Mouse (Mus musculus) limb, embryonic 13.5 days (tissue): ENCODE data around the gene Inca1. TPM values are rescaled to one million over a fixed set of nuclear protein-coding genes. Genes with fewer than 3 reads are reported as not detected.

Source experiments
- ATAC-seq: fragments of 200-750 bp; cut with Nextera tagmentation; 2 replicates; pipeline ENCODE4 v1.8.0; 2017; ENCODE audit warnings: low read depth, moderate number of reproducible peaks, moderate TSS enrichment; ENCODE audit not compliant: low FRiP score
- H3K27ac ChIP-seq: fragments of 300-500 bp; sonication (generic); 2 replicates; pipeline ENCODE4 v1.5.1; 2015; ENCODE audit warnings: inconsistent platforms, mild to moderate bottlenecking, moderate library complexity
- H3K27me3 ChIP-seq: fragments of 300-500 bp; sonication (generic); 2 replicates; pipeline ENCODE4 v1.6.1; 2015; ENCODE audit warnings: mild to moderate bottlenecking, inconsistent platforms
- H3K36me3 ChIP-seq: fragments of 300-500 bp; sonication (generic); 2 replicates; pipeline ENCODE4 v1.6.1; 2015; ENCODE audit warnings: inconsistent platforms, mild to moderate bottlenecking, moderate library complexity
- H3K4me1 ChIP-seq: fragments of 300-500 bp; sonication (generic); 2 replicates; pipeline ENCODE4 v1.6.1; 2015; ENCODE audit warnings: inconsistent platforms
- H3K4me2 ChIP-seq: fragments of 300-500 bp; sonication (generic); replicated peaks from 2 replicates; pipeline ENCODE4 v1.6.1; 2015; ENCODE audit warnings: inconsistent platforms, mild to moderate bottlenecking, moderate library complexity
- H3K4me3 ChIP-seq: fragments of 300-500 bp; sonication (generic); 2 replicates; pipeline ENCODE4 v1.5.1; 2015; ENCODE audit warnings: moderate library complexity, mild to moderate bottlenecking, inconsistent platforms
- H3K9ac ChIP-seq: fragments of 300-500 bp; sonication (generic); 2 replicates; pipeline ENCODE4 v1.6.1; 2015; ENCODE audit warnings: mild to moderate bottlenecking, inconsistent platforms
- H3K9me3 ChIP-seq: fragments of 300-500 bp; sonication (generic); 2 replicates; pipeline ENCODE4 v1.6.1; 2016; ENCODE audit warnings: inconsistent platforms
- WGBS: fragments of 180-500 bp; shearing (Covaris S2); methylation state at CpG from one replicate; pipeline ENCODE4 v1.1.7; 2015; 5-methylcytosine and 5-hydroxymethylcytosine counted together
- polyA plus RNA-seq: library from polyadenylated mRNA; unstranded; fragments of >200 nt; fragmentation: Nextera tagmentation; extraction: Ambion mirVana; gene quantifications from 2 replicates; pipeline ENCODE4 v1.2.1, GENCODE M21; 2015

The Inca1 gene
- 1.6 and 1.8 TPM in 2 replicates for polyA plus RNA-seq

GRCm38 (mm10) chr11:70699722-70700556 is at the start of gene Inca1, which contains the start of gene Kif1c:
TSS of gene Inca1 (minus strand) at chr11:70700155.
TSS of gene Kif1c (plus strand) at chr11:70700548.
- H3K27me3 ChIP-seq: no peaks in the 10 kb centered on the region
- H3K4me2 ChIP-seq: peak within 1 kb of the TSS; percentile 83
- peak within 1 kb of the TSS; percentile 85 for H3K4me3 ChIP-seq
- no peaks in the 10 kb centered on the region for H3K9me3 ChIP-seq
- WGBS: 2% methylated on average over 60 of the region's 69 CpGs
- H3K36me3 ChIP-seq: peaks cover 25% of the 10 kb centered on the region
- H3K27ac ChIP-seq: peak within 1 kb of the TSS; percentile 93
- H3K9ac ChIP-seq: peak within 1 kb of the TSS; percentile 93
- peaks cover 27% of the 10 kb centered on the region for H3K4me1 ChIP-seq
- peak; percentile 94 for ATAC-seq

- WGBS: 85% methylated on average over 4 of the region's 4 CpGs
- Histone ChIP-seq H3K27ac (no peak overlapping the region), H3K36me3 (no peaks in the 10 kb centered on the region), H3K9ac (no peak overlapping the region), H3K27me3 (no peaks in the 10 kb centered on the region), H3K4me1 (no peaks in the 10 kb centered on the region), H3K4me2 (no peak overlapping the region), H3K4me3 (no peak overlapping the region), H3K9me3 (peaks cover 3% of the 10 kb centered on the region; the same call in 1 of the 2 replicates)
- no peak for ATAC-seq
Observed at GRCm38 (mm10) chr11:70747876-70748545, 48.1 kb upstream of the Inca1 start.

- Histone ChIP-seq H3K27me3 (no peaks in the 10 kb centered on the region), H3K4me1 (no peaks in the 10 kb centered on the region), H3K4me2 (no peak overlapping the region), H3K36me3 (no peaks in the 10 kb centered on the region), H3K9me3 (peaks cover 3% of the 10 kb centered on the region; the same call in 1 of the 2 replicates), H3K4me3 (no peak overlapping the region), H3K9ac (no peak overlapping the region), H3K27ac (no peak overlapping the region)
- WGBS: 81% methylated on average over 7 of the region's 7 CpGs
- ATAC-seq: no peak
Observed at GRCm38 (mm10) chr11:70745636-70746035, 45.7 kb upstream of the Inca1 start.

GRCm38 (mm10) chr11:70742581-70743459 is 42.9 kb upstream of the Inca1 start:
- H3K27me3 ChIP-seq: no peaks in the 10 kb centered on the region
- no peak overlapping the region for H3K9ac ChIP-seq
- H3K9me3 ChIP-seq: no peaks in the 10 kb centered on the region
- no peak overlapping the region for H3K4me3 ChIP-seq
- H3K36me3 ChIP-seq: no peaks in the 10 kb centered on the region
- H3K27ac ChIP-seq: no peak overlapping the region
- no peaks in the 10 kb centered on the region for H3K4me1 ChIP-seq
- no peak for ATAC-seq
- H3K4me2 ChIP-seq: no peak overlapping the region
- 80% methylated on average over 12 of the region's 12 CpGs for WGBS

GRCm38 (mm10) chr11:70742117-70742516 is 42.2 kb upstream of the Inca1 start:
- Histone ChIP-seq H3K9me3 (no peaks in the 10 kb centered on the region), H3K27me3 (no peaks in the 10 kb centered on the region), H3K4me1 (no peaks in the 10 kb centered on the region), H3K4me2 (no peak overlapping the region), H3K27ac (no peak overlapping the region), H3K36me3 (no peaks in the 10 kb centered on the region), H3K4me3 (no peak overlapping the region), H3K9ac (no peak overlapping the region)
- 76% methylated on average over 7 of the region's 7 CpGs for WGBS
- no peak for ATAC-seq

- no peaks in the 10 kb centered on the region for H3K4me1 ChIP-seq
- 87% methylated on average over 3 of the region's 3 CpGs for WGBS
- H3K27me3 ChIP-seq: no peaks in the 10 kb centered on the region
- ATAC-seq: no peak
- no peak overlapping the region for H3K4me2 ChIP-seq
- H3K9me3 ChIP-seq: no peaks in the 10 kb centered on the region
- H3K4me3 ChIP-seq: no peak overlapping the region
- H3K36me3 ChIP-seq: no peaks in the 10 kb centered on the region
- H3K9ac ChIP-seq: no peak overlapping the region
- no peak overlapping the region for H3K27ac ChIP-seq
Observed at GRCm38 (mm10) chr11:70741603-70742002, 41.6 kb upstream of the Inca1 start.

- ATAC-seq: no peak
- H3K9ac ChIP-seq: no peak overlapping the region
- no peak overlapping the region for H3K4me2 ChIP-seq
- H3K4me1 ChIP-seq: 0 out of 2 replicates have a peak, but pooled peaks cover 3% of the 10 kb centered on the region
- H3K27me3 ChIP-seq: no peaks in the 10 kb centered on the region
- H3K4me3 ChIP-seq: no peak overlapping the region
- H3K9me3 ChIP-seq: no peaks in the 10 kb centered on the region
- no peaks in the 10 kb centered on the region for H3K36me3 ChIP-seq
- 64% methylated on average over 5 of the region's 5 CpGs for WGBS
- no peak overlapping the region for H3K27ac ChIP-seq
Observed at GRCm38 (mm10) chr11:70737749-70738148, 37.8 kb upstream of the Inca1 start.

- H3K4me3 ChIP-seq: no peak overlapping the region
- 20% methylated on average over 5 of the region's 5 CpGs for WGBS
- no peak overlapping the region for H3K4me2 ChIP-seq
- no peak for ATAC-seq
- 0 out of 2 replicates have a peak, but pooled peaks cover 3% of the 10 kb centered on the region for H3K4me1 ChIP-seq
- H3K9me3 ChIP-seq: no peaks in the 10 kb centered on the region
- peaks cover 13% of the 10 kb centered on the region for H3K36me3 ChIP-seq
- no peak overlapping the region for H3K27ac ChIP-seq
- no peak overlapping the region; the same call in 1 of the 2 replicates for H3K9ac ChIP-seq
- no peaks in the 10 kb centered on the region for H3K27me3 ChIP-seq
Observed at GRCm38 (mm10) chr11:70733256-70733655, 33.3 kb upstream of the Inca1 start.

GRCm38 (mm10) chr11:70731178-70731577 is 31.2 kb upstream of the Inca1 start:
- Histone ChIP-seq H3K4me2 (no peak overlapping the region), H3K36me3 (peaks cover 34% of the 10 kb centered on the region), H3K9me3 (no peaks in the 10 kb centered on the region), H3K4me1 (0 out of 2 replicates have a peak, but pooled peaks cover 3% of the 10 kb centered on the region), H3K27ac (no peak overlapping the region), H3K9ac (no peak overlapping the region), H3K27me3 (no peaks in the 10 kb centered on the region), H3K4me3 (no peak overlapping the region)
- no peak for ATAC-seq
- WGBS: 64% methylated on average over 5 of the region's 5 CpGs

- Histone ChIP-seq H3K4me2 (no peak overlapping the region), H3K36me3 (peaks cover 40% of the 10 kb centered on the region), H3K9me3 (no peaks in the 10 kb centered on the region), H3K4me3 (no peak overlapping the region), H3K27ac (no peak overlapping the region), H3K27me3 (no peaks in the 10 kb centered on the region), H3K9ac (no peak overlapping the region), H3K4me1 (0 out of 2 replicates have a peak, but pooled peaks cover 3% of the 10 kb centered on the region)
- ATAC-seq: no peak
- 74% methylated on average over 9 of the region's 9 CpGs for WGBS
Observed at GRCm38 (mm10) chr11:70730427-70731038, 30.6 kb upstream of the Inca1 start.

GRCm38 (mm10) chr11:70727385-70727784 is 27.4 kb upstream of the Inca1 start:
- Histone ChIP-seq H3K4me3 (no peak overlapping the region), H3K4me1 (no peaks in the 10 kb centered on the region), H3K4me2 (no peak overlapping the region), H3K27me3 (no peaks in the 10 kb centered on the region), H3K36me3 (peaks cover 66% of the 10 kb centered on the region), H3K9ac (no peak overlapping the region), H3K9me3 (no peaks in the 10 kb centered on the region), H3K27ac (no peak overlapping the region)
- 89% methylated on average over 5 of the region's 5 CpGs for WGBS
- no peak; the same call in 1 of the 2 replicates for ATAC-seq
